Mouse (Mus musculus) mature B cell (primary cell): ENCODE measurements at regions not wholly inside any gene's neighbourhood (a gene's known extent, or its start where the extent isn't known, plus 50 kb on each side); places are given as distances from the start of the nearest gene placed in this dataset.

Source experiments
- in situ Hi-C: fragments of 300-500 bp; cut with MboI; formaldehyde crosslinking; loops from 2 replicates; pipeline ENCODE4 v1.14.3; 2019

- in situ Hi-C loops: no loop called here
Observed at GRCm38 (mm10) chr6:127379511-127379910, 67.1 kb upstream of the Parp11 start.

GRCm38 (mm10) chr6:127381148-127381888 is 65.3 kb upstream of the Parp11 start:
- in situ Hi-C loops: no loop called here

GRCm38 (mm10) chr6:127391258-127392011 is 55.2 kb upstream of the Parp11 start:
- in situ Hi-C loops: no loop called here

- in situ Hi-C loops: no loop called here
Observed at GRCm38 (mm10) chr6:127392012-127392798, 54.4 kb upstream of the Parp11 start.

- in situ Hi-C loops: no loop called here
Observed at GRCm38 (mm10) chr6:127392799-127393172, 53.9 kb upstream of the Parp11 start.

- in situ Hi-C loops: no loop called here
Observed at GRCm38 (mm10) chr6:127393907-127394600, 52.6 kb upstream of the Parp11 start.
